Mouse (Mus musculus): ENCODE results near the gene Zfp970. TPM values are rescaled to one million over a fixed set of nuclear protein-coding genes. Genes with fewer than 3 reads are reported as not detected.

Zfp970 gene
- 3.5 and 3.8 TPM in 2 replicates for polyA plus RNA-seq (2012; rRNA removed)

GRCm38 (mm10) chr2:177464676-177465075 is at the start of gene Zfp970:
Zfp970 (plus strand) TSS chr2:177464733.

GRCm38 (mm10) chr2:177498067-177498466 is 33.5 kb downstream of the Zfp970 start, which contains the start of gene Gm14403:
Gm14403 (plus strand) TSS chr2:177498215.

Other genes starting within 250 kb of the Zfp970 start
- gene Gm14409, start 197.7 kb upstream of the Zfp970 start, polyA plus RNA-seq (2012; rRNA removed), result not detected in 2 replicates
- 0.05 and 0.07 TPM in 2 replicates for gene Gm14412, start 140.4 kb upstream of the Zfp970 start, polyA plus RNA-seq (2012; rRNA removed)
- 0.92 and 1.2 TPM in 2 replicates for gene Gm14418, start 66.4 kb upstream of the Zfp970 start, polyA plus RNA-seq (2012; rRNA removed)
- gene Gm14403, start 33.5 kb downstream of the Zfp970 start, polyA plus RNA-seq (2012; rRNA removed), result 0.91 and 1.1 TPM in 2 replicates
- gene Gm14406, start 113.5 kb downstream of the Zfp970 start, polyA plus RNA-seq (2012; rRNA removed), result not detected in 2 replicates

Measured in liver, embryonic 14 days (tissue).